Mouse (Mus musculus) layer of hippocampus, adult 8-10 months (tissue): ENCODE measurements around the gene Cep41. TPM values are rescaled to one million over a fixed set of nuclear protein-coding genes. Genes with fewer than 3 reads are reported as not detected.
A peak's percentile ranks its signal among the peaks of the same experiment; 100 is the strongest.

ENCODE experiments used
- DNase-seq, 2 experiments: peaks; one replicate each; pipeline ENCODE4 v3.0.0; 2022; ENCODE audit warnings: low spot score in 2 of 2
- total RNA-seq, 4 experiments: library from RNA; stranded (reverse); gene quantifications; 2 replicates each; pipeline ENCODE4 v1.2.4; 2022

Cep41 gene
- total RNA-seq, 4 experiments from 2014 or later = 5.2 to 8.1 (median 6.7) TPM

DNA sequence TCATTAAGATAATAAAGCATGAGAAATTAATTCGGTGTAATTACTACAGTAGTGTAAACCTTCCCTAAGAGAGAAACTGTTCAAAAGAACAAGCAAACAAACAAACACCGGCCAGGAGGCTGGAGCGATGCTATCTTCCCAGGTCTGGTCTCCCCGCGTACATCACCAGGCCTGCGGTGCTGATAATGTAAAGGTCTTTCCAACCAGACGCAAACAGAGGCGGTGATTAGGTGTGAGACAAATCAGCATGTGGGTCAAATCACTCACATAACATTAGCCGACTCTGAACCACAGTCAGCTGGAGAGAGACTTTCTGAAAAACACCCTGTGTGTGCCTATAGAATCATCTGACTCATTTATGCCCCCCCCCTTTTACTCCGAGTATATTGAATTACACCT lies 17.8 kb upstream of the Cep41 start:
- no peak for DNase-seq

DNA sequence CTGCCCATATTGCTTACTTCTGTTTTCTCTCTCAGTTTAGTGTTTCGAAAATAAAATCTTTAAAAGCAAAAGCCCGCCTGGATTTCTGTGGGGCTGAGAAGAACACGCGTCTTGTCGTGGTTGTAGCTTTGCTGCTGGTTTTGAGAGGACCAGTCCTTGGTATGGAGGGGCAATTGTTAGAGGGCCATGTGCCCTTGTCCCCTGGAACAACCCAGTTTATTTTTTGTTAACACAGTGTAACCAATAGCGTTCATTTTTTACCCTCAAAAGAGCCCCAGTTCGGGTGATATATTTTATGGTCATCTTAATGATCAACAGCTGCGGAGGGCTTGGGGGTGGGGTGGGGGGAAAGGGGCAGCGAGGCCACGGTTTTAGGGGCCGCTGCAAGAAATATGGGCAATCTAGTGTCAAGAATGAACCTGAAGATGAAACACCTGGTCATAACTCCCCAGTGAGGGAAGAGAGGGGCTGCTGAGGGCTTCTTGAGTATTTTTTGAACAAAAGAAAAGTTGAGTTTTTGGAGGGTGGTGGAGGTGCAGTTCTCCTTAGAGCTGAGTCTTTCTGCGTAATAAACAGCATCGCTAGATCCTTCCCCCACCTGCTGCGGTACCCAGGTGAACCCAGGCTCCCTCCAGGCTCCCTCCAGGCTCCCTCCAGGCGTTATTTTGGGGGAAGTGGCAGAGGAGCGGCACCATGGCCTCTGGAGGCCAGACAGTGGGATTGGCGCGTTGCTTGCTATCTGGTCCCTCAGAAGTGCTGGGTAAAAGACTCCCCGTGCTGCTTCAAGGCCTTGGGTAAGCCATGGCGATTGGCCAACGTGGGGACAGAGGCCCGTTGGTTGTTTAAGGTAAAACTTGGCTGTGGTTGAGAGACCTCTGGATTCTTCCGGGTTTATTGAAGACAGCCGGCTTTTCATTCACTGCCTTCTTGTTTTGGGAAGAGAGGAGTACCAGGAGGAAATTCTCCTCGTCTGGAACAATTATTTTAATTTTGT lies 17.1 kb upstream of the Cep41 start:
- no peak for DNase-seq

DNA sequence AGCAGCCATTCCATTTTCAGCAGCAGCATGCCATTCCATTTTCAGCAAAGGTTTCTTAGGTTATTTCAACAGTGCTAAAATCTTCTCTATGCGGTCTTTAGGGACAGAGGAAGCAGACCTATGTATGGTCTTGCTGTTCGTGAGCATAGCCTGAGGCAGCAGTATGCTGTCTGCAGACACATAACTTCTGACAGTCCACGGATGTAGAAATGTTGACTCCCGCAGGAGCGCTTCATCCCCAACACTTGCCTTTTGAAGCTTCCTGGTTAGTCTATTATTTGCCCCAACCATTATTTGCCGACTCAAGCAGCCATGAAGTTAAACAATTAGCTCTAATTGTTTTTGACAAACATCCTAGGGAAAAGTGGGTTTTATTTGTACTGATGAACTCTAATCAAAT lies 15.6 kb upstream of the Cep41 start:
- DNase-seq = no peak

DNA sequence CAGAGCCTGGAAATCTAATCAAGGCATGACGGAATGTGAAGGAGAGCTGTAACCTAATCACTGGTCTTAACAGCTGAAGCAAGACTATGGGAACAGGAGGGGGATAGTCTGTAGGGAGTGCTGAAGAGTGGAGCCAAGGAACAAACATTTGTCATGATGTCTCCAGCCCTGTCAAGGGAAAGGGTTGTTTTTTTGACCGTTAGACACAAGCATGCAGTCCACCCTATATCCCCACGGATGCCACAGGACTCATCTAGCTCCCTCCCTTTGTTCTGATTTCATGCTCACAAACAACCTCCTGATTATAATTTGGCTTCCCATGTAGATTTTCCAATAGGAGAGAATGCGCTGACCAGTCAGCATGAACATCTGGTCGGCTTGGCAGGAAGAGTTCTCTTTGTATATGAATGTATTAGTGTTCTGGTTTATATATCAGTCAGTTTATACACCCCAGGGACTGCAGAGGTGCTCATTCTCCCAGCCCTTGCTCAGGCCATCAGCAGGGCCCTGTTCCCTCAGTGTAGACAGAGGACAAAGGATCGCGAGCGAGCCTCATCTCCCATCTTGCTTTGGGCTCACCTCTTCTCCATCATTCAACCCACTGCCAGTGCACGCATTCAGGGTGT lies 10.5 kb upstream of the Cep41 start:
- no peak for DNase-seq

DNA sequence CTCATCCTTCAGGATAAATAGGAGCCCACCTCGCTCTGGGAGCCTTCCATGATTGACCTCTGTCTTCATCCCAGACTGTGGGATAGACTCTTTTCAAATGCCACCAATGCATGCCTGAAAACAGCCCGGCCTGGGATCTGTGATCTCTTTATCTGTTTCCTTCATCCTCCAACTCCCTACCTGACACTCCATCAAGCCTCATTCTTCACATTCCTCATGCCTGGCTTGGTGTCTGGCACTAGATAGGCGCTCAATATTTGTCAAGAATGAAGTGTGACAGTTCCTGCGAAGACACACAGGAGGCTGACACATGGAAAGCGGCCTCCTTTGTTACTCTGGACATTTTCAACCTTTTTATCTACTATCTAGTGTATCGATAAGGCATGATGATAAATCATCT lies 9.9 kb upstream of the Cep41 start:
- DNase-seq = no peak

DNA sequence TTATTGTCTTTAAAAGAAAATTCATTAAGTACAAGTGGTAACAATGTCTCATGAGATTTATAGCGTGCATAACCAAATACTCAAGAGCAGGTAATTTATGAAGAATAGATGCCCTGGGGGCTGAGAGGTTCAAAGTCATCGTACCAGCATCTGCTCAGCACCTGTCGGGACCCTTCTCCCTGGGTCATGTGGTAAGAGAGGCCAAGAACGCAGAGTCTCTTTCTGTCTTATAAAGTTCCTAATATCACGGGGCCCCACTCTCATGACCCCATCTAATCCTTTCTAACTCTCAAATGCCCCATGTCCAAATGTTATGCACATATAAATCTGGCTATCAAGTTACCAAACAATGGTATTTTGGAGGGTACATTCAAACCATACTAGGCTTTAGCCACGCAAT lies 9.3 kb upstream of the Cep41 start:
- DNase-seq = no peak

DNA sequence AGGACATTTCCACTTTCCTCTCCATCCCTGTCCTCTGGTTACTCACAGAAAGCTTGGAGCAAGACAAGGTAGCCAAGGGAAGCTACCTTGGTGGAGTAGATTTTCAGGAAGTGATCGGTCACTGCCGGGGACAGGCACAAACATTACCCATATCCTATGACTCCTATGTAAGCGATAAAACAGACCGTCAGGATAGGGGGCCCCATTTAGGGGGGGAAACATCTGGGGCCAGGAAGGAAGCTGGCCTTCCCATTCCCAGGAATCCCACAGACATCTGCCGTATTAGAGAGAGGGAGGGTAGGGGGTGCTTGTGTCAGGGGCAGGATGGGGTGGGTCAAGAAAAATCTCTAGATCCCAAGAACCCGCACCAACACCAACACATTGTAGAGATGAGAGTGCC lies 6.6 kb upstream of the Cep41 start:
- no peak for DNase-seq

DNA sequence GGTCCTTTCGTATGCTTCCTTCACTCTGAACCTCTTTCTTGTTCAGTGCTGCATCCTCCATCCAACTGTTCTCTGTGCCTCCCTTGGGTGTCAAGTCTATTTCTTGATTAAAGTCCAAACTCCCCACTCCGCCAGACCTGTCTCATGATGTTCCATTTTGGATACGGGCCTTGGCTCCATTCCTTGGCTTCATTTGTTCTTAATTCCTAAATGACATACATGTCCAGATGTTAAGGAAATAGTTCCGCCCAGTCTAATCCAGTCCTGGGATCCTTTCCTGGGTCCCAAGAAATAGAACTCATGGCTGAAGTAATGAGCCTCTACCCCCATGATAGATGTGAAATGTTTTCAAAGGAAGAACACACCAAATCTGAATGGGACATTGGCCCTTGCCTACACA lies 4.5 kb upstream of the Cep41 start:
- DNase-seq = no peak

DNA sequence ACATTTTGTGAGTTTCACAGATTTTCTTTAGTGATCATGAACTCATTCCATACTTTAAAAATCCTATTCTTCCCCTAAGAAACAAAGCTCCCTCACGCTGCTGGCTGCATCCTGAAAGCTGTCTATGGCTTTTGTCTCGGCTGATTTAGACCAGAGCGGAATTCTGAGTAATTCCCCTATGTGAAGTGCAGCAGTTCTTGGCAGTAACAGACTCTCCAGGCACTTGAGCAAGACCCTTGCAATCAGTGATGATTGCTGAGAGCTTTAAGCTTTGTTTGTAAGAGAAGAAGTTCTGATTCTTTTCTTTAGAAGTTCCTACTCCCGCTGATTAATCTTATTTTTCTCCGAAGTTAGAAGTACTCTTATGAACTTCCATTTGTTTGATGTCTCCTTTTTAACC lies 3.9 kb upstream of the Cep41 start:
- no peak for DNase-seq

DNA sequence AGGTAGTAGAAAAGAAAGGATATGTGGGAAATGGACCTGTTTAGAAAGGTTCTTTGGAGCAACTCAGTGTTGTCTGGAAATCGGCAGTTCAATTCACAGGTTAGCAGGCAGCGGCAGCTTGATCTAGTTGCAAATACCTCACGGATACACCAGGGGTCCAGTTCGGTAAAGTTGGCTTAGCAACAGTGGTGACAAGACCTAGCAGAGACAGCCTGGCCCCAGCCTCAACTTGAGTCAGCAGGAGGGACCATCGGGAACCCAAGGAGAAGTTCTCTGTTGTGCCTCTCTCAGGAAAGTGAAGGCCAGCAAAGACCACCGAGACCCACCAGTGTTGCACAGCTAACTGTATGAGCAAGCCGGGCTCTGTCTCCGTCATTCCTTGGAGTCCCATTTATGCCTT lies 1.6 kb upstream of the Cep41 start:
- DNase-seq = no peak

DNA sequence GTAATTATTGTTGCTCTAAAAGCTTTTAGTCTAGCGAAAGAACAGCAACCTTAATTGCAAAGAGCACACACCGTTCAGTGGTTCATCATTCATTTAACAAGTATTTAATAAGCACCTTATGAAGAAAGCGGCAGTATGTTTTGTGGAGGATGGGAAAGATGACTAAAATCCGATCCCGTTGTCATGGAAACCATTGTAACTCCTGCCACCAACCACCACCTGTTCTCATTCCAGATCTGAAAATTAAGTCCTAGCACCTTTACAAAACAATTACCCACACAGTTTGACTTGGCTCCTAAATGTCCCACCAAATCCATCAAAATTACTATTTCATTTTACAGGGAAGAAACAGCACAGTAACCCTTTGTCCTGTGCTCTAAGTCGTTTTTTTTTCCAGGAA lies 660 bp upstream of the Cep41 start:
- DNase-seq = peak; percentile 49 to 51

DNA sequence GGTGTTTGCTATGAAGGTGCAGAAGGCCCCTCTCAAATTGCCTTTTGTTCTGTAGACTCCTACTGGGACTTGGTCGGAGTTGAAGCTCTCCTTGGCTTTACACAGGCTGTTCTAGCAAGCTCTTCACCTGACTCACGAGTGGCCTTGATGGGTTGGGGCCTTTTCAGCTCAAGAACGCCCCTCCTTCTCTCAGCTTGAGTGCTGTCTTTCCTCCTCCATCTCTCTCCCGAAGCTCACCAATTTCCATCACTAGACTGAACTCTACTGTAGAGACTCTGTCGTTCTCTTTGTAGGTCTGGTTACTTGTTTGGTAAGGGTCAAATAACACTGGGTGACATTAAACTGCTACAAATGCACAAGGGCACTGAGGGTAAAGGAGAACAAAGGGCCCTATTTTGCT lies 723 bp downstream of the Cep41 start:
- DNase-seq = no peak

DNA sequence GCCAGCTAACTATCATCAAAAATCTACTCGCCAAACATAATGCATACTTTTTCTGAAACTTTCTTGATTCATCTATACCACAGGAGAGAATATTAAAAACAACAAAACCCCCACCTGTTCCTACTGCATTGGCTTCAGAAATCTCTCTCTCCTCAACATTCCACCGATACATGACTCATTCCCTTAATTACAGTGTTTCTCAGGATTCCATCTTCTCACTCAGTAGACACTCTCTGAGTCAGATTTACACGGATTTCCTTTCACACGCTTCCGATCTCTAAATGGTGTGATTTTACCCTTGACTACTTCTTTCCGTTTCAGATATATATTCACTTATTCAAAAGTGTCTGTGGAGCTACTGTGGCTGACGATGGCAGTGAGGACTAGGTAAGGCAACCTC lies 6.4 kb downstream of the Cep41 start:
- DNase-seq = no peak

DNA sequence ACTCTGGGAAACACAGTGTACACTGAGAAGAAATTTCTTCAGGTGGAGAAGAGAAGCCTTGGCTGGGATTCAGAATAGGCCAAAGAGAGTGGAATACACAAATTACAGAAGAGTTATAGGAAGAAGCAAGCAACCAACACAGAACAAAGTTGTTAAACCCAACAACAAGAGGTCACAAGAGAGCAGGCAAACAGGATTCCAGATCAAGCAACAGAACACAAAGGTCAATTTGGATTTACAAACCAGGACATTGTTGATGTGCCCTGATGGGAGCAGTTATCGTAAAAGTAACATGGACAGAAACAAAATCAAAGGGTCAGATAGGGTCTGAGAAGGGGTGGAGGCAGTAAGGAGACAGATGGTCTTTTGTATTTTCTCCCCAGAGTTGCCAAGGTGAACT lies 9.0 kb downstream of the Cep41 start:
- no peak for DNase-seq

DNA sequence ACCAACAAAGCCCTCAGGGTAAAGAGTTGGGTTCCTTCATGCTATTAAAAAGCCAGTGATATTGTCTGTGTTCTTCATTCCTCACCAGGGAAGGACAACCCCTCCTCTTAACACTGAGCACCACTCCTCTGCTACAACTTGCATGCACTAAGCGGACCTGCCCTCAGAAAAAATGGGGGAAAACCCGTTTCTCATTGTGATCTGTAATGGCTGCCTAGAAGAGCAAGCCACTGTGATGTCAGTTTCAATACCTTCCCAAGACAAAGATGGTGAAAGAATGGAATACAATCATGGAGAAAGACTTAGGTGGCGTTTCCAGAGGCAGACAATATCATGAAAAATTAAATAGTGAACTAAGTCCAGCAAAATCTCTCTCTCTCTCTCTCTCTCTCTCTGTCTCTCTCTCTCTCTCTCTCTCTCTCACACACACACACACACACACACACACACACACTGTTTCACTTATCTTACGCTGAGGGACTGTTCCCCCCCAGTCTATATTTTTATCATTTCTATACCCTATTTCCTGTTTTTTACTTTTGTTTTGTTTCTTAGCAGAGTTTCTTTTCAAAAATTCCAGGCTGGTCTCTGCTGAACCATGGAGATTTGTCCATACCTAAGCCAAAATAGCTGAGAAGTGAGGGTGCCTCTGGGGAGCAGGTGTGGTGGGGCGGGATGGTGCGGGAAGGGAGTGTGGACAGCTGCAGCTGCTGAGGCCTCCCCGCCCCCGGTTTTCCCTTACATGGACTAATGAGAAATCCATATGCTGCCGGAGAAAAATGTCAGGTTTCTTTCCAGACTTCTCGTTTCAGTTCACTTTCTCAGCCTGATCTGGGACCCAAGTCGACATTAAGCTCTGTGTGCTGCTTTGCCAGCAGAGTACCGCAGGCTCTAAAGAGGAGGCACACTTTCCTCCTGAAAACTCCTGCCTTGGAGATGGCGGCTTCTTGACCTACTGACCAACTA lies 11.3 kb downstream of the Cep41 start:
- no peak for DNase-seq

DNA sequence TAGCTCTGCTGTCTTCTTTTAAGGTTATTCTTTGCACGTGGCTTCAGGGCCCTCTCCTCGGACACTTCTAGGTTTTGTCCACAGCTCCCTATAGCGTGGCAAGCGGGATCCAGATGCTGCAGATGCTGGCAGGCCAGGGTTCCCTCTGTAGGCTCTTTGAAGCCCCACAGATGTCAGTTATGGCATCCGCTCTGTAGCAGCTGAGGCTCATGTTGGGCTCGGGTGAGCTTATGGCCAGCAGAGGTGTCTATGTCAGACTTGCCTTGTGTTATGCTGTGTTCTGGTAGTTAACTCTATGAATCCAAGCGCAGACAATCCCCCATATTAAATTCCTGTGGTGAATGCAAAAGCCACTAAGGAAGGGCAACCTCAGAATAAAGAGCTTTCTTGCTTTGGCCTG lies 13.1 kb downstream of the Cep41 start:
- no peak for DNase-seq

DNA sequence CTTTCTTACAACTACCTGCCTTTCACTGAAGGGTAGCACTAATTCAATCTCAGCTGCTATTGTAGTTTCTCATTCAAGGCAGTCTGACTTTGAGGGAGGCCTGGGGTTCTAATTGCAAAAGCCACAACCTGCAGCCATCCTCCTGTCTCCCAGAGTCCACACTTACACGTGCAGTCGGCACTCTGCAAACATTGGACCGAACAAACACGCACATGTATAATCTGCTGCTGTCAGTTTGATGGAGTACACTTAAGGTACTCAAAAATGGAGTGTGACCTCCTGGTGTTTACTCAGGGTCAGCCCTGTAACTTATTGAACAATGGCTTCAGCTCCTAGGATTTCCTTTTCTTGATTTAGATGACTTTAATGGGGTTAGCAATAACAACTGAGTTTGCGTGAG lies 14.0 kb downstream of the Cep41 start:
- DNase-seq = no peak

DNA sequence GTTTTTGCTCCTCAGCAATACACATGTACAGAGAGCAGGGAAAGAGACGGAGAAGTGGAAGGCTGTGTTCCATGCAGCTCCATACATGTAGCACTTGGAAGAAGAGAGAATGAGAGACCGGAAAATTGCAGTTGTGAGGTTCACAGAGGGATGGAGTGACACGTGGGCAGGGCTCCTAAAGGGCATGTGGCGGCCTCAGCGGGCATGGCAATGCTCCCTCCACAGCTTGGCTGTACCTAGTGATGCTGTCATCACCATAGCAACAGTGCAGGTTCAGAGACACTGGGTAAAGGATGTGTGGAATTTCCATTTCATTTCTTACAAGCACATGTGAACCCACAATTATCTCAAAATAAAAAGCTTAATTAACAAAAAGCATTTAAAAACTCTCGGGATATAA lies 15.1 kb downstream of the Cep41 start:
- no peak for DNase-seq

DNA sequence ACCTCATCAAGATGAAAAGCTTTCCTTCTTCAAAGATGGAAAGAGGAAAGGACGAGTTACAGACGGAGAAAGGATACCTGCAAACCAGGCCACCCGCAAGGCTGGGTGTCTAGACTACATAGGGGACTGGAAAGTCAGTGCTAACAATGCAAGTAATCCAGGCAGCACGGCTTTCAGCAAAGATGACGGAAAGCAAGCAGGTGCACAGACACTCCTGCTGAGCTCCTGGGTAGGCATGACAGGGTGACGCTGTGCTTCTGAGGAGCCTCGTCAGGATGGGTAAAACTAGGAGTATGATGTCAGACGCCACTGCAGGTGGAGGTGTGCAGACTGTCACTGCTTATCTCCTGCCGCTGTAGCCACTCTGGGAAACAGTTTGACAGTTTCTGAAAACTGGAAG lies 16.0 kb downstream of the Cep41 start:
- DNase-seq = no peak

DNA sequence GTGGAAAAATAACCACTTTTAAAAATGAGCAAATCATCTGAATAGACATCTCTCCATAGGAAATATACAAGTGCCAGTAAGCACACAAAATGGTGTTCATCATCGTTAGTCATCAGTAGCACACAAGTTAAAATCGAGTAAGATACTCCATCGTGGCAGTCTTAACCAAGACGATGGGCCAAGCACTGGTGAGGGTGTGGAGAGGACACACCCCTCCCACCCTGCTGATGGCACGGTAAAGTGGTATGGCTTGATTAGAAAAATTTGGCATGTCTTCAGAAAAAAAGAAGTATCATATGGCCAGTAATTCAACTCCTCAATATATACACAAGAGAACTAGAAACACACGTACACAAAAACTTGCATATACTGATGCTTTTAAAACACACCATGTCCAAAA lies 17.0 kb downstream of the Cep41 start:
- DNase-seq = no peak

DNA sequence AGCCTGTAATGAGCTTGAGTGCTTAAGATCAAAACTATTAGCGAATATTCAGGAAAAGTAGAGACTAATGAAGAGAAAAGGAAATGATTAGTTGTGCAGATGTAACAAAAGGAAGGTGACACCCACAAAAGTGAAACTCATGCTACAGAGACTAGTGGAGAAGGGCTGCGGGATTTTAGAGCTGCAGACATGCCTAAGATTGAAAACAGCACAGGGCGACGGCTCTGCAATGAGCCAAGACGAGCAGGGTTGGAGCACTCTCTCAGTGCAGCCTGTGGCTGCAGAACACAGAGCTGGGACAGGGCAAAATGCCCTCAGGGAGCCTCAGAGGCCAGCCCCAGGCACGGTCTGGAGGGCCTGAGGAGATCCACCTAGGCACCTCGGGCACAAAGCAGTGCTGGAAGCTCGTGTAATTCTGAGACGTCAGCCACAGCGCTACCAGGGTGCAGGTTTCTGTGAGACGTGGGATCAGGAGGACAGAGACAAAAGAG lies 18.2 kb downstream of the Cep41 start:
- no peak for DNase-seq
